Mouse (Mus musculus): ENCODE measurements around the gene Ptprj.
"Not testable (repeated sequence)": the region's sequence is repeated elsewhere in the genome, so short reads cannot be mapped to it uniquely, and the experiment has no call there.

The Ptprj gene

DNA sequence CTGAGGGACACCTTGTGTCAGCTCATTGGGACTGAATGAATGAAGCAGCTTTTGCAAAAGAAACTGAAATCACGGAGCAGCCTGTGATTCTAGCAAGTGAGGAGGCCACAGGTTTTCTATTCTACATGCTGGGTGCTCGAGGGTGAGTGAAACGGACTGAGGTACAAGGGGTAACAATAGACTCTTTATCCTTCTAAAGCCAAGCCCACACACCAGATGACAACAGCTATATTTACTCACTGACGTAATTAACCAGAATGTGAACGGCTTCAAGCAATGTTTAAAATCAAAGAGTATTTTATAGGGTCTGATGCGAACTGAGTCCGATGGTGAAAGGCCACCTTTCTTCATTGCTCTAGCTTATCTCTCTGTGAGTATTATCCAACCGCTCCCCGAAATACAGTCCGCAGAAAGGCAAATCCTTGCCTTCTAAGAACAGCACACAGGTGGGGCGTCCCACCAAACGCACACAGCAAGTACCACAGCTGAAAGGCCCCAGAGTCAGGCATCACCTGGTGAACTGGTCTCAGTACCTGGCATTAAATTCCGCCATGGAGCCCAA, 99.6 kb downstream of the Ptprj start:
- DNase-seq (ENCODE audit: low spot score) = no peak

DNA sequence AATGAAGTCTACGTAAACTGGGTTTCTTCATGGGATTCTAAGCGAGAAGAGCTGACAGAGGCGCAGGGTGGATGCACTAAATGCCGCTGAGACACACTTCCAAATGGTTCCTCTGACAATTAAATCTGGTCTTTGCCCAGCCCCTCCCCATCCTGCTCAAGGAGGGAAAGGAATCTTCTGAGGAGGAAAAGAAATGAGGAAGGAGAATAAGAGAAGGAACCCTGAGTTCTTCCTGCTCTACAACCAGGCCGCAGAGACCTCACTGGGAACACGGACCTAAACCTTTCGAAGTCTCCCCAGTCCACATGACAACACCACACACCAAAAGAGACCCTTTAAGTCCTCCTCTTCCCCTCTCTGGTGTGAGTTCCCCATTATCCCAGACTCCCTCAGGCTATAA, 101.9 kb downstream of the Ptprj start:
- no peak for DNase-seq (ENCODE audit: low spot score)

DNA sequence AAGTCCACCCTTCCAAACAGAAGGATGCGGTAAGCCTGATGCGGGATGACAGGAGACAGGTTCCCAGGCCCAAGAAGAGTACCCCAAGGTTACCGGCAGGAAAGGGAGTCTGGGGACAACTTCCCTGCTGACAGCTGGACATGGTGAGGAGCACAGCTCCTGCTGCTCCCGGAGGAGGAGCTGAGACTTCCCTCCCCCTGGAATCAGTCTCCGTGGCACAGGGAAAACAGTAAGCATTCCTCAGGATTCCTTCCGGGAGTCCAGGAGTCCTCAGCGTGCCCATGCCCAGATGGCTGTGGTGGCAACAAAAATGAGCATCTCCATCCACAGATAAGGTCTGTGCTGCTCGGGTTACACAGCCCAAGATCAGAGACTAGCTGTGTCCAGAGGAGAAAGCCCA, 102.8 kb downstream of the Ptprj start:
- no peak for DNase-seq (ENCODE audit: low spot score)

DNA sequence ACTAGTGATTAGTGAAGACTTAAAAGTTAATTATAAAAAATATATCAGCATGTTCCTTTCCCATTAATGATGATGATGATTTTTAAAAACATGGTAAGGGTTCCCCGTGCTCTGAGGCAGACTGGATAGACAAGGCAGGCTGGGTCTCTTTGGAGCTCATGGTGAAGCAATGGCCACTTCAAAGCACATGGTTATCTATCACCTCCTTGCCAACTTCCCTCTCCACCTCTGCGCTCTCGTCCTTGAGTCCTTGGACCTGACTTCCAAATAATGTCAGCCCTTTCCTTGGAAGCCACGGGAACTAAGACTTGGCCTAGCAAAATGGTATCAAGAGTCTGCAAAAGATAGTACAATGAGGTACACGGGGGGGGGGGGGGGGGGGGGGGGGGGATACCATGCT, 103.7 kb downstream of the Ptprj start:
- no peak for DNase-seq (ENCODE audit: low spot score)

DNA sequence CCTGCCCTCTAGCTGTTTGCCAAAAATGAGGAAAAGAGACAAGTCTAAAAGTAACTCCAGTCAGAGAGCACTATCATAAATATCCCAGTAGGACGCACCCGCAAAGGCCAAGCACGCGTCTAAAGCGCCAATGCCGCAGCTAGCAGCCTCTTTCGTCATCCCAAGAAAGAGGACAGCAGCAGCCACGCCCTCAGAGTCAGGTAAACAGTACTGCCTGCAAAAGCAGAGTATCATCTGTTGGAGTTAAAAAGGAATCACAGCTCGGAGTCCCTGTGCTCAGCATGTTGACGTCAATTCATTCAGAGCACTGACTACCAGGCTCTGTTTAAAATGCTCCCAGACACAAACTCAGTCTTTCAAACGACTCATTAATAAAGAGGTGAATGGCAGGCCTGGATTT, 104.1 kb downstream of the Ptprj start:
- no peak for DNase-seq (ENCODE audit: low spot score)

DNA sequence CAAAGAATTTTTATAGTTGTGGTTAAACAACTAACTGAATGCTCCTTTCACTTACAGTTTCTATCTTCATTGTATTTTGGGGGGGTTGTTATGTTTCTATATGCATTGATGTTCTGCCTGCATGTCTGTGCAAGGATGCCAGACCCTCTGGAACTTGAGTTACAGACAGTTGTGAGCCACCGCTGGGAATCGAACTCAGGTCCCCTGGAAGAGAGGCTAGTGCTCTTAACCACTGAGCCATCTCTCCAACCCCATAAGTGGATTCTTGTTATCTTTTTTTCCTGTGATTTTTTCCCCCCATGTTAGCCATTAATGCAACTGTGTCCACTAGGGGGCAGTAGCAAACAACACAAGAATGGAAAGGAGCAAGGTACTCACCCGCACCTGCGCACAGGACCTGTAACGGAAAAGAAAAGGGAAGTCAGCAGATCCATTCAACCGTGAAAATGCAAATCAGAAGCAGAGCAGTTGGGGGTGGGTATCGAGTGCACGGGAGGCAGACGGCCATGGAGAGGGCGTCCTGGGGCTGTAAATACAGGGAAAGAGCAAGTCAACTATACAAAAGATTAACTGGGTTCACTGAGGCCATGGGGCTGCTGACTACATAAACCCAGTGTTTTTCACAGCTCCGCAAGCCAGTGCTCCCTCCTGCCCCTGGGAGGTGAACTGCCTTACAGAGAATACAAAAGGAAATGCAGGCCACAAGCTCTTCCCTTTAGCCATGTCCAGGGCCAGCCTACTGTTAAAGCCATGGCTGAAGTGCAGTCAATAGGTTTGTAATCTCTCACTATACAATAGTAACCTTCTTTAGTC, 105.6 kb downstream of the Ptprj start:
- peak; percentile 88 for DNase-seq (ENCODE audit: low spot score)

DNA sequence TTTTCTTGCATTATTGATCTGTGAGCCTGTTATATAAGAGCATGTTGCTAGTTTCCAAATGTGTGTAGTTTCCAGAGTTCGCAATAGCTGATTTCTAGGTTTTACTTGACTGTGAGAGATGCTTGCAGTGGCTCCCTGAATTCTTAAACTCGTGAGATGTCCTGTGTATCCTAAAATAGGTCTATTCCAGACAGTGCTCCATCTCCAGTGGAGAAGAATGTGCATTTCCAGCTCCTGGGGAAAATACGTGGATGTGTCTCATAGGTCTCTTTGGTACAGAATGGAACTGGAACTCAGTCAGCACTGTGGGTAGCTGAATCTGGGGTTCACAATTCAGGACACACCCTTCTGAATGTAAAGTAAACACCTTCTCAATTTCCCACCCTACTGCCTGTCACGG, 107.7 kb downstream of the Ptprj start:
- DNase-seq (ENCODE audit: low spot score) = no peak

DNA sequence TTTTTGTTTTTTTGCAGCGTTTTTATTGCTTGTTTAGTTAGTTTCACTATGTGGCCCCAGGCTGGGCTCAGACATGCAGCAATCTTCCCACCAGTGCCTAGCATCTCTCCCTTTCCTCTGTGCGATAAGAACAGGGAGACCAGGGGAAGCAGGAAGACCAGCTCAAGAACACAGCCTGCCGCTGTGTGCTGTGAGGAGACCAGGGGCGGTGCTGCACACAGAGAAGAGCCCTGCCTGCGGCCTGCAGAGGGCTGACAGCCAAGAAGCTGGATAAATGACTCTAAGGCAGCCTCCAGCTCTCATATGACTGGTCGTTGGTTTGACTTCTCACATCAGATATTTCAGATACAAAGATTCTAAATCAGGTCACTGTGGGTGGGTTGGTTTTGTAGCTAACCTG, 110.3 kb downstream of the Ptprj start:
- DNase-seq (ENCODE audit: low spot score) = no peak

DNA sequence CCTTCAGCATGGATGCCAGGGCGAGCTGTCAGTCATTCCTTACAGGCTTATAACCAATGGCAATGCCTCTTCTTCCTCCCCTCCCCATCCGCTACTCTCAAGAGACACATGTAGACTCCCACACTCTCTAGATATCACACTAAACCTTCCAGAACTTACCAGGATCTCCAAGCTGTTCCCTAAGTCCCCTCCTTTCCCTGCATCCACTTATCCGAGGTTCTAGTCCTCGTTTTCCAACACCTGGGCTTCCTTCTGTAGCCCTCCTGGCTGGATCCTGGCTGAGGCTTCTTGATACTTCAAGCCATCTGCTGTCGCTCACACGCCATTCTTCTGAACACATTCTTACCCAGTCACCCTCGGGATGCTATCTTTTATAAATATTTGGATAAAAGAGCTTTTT, 114.0 kb downstream of the Ptprj start:
- no peak for DNase-seq (ENCODE audit: low spot score)

DNA sequence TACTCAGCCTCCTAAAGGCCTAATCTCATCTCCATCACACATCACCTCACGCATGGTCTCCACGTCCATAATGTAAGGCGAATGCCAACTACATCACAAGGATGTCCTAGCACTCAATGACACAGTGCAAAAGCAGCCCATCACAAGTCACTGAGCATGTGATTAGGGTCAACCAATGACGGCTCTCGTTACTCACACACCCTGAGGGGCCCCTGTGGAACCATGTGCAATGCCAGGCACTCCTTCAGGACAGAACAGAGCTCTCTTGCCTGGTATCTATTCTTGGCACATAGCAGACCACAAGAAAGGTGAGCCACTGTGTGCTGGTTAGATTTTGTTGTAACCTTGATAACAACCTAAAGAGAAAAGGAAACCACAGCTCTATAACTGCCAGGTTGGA, 116.7 kb downstream of the Ptprj start:
- no peak for DNase-seq (ENCODE audit: low spot score)

DNA sequence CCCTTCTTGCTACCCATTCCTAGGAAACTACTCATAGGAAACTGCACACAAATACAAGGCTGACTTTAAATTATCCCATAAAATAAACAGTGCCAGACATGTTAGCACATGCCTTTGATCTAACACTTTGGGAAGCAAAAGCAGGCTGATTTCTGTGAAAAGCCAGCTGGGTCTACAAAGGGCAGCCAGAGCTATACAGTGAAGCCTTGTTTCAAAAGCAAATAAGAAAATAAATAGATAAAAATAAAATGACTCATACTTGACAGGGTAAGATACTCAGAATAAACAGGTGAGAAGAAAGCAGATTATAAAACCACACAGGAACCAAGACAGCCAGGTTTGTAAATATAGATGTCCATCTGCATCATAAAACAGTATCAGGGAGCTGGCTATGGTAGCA, 118.2 kb downstream of the Ptprj start:
- DNase-seq (ENCODE audit: low spot score) = no peak

DNA sequence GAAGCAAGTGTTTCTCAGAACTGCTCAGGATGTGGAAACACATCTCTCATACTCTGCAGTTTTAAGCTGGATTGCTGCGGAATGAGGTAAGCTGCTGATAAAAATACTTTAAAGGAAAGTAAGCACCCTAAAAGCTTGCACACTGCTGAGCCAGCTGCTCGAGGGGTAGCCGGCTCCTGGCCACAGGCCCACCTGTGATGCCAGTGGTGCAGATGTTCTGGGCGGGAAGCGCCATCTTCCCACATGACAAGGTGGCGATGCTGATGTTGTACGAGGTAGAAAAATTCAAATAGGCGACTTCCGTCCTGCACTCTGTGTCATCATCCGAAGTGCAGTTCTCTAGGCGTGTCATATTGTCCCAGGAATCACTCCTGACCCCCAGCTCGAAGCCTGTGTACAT, 122.5 kb downstream of the Ptprj start:
- DNase-seq (ENCODE audit: low spot score) = no peak

DNA sequence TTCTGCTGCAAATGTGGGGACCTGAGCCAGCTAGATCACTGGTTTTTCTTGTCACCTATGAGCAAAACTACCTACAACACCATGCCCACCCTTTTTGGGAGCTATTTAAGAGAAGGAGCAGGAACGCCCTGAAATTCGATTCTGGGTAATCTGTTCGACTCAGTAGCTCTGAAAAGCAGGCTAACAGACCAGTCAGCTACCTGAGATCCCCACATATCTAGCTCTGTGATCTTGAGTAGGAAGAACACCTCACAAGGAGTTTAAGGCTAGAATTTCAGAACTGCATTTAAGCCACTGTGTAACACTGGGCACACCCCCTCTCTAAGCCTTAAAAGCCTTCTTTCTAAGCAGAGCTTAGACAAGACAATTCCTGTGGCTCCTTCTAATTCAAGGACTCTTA, 128.1 kb downstream of the Ptprj start:
- no peak for DNase-seq (ENCODE audit: low spot score)

DNA sequence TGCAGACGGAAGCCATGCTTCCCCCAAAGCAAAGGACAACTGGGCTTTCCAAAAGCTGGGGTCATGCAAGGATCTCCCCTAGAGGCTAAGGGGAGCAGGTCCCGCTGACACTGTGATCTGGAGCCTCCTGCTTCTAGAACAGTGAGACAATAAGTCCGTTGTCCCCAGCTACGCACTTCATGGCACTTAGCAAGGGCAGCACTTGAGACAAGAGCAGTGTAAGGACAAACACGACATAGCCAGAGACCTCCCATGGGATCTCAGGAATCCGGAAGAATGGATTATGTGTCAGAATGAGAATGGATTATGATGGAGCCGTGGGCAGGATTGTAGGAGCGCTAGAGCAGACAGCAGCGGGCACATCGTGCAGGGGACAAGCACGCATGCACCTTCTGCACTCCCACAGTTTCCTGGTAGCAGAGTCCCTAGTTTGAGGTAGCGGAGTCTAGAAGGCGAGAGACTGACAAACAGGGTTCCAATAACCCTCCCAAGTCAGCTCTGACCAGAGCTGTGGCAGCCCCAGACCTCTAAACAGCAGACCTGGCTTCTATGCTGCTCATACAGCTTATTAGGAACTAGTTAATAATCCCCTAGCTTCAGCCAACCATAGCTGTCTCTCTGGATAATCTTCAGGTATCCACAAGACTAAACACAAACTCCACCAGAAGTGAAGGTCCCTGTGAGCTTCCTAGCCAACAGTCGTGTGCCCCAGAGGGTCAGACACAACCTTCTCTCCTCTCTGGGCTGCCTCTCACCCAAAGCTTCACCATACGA, 131.3 kb downstream of the Ptprj start:
- peak; percentile 54 for DNase-seq (ENCODE audit: low spot score)

DNA sequence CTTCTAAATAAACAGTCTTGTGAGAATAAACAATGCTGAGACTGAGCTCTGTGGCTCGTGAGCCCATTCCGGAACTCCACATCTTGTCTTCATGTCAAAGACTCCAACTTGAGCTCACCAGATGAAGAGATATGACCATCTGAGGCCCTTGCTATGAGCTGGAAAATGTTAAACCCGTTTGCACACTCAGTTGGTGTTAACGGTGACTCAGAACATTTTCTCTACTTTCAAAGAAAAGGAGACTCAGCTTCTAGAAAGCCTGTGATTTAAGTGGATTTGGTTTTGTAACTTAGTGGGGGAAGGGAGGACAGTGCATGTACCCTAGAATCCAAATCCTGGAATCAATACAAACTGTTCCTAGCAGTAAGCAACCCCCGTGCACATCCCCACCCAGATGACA, 136.6 kb downstream of the Ptprj start:
- DNase-seq (ENCODE audit: low spot score) = no peak

DNA sequence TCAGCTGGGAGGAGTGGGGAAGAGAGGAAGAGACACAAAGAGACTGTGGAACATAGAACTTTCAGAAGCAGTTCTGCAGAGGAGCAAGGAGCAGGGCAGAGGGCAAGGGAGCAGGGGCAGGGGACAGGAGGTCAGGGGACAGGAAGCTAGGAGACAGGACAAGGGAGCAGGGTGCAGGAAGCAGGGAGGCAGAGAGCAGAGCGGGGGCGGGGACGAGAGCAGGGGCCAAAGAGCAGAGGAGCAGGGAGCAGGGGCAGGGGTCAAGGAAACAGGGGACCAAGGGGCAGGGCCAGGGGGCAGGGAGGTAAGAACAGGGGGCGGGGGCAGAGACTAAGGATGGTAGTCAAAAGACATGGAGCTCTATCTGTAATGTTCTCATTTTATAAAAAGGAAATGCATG, 138.6 kb downstream of the Ptprj start:
- not testable (repeated sequence) for DNase-seq (ENCODE audit: low spot score)

DNA sequence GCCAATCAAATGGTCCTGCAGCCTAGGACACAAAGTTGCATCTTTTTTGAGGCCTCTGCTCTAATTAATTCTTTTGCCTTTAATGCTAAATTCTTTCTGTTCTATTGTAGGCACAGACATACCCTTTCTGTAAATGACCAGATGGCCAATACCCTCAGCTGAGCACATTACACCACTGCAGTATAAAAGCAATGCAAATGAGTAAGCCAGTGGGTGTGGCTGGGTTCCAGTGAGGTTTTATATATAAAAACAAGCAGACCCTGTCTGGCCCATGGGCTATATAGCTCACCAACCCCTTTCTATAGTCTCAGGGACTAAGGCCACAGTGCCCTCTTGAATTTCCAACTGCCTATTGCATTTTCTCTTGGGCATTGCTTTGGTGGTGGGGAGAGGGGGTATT, 140.3 kb downstream of the Ptprj start:
- DNase-seq (ENCODE audit: low spot score) = not testable (repeated sequence)

DNA sequence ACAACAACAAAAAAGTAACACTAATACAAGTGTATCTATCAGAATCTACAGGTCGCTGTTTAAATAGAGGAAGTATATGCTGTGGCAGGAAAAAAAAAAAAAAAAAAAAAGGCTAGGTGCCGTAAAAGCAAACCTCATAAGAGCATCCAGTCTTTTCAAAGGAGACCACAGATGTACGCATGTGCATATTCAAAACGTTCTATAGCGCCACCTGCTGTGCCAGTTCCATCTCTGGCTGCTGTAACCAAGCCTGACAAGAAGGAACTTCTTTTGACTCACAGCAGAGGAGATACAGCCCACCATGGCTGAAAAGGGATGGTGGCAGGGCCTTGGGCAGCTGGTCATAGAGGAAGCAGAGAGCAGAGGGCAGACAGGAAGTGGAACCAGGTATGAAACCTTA, 143.0 kb downstream of the Ptprj start:
- DNase-seq (ENCODE audit: low spot score) = not testable (repeated sequence)

DNA sequence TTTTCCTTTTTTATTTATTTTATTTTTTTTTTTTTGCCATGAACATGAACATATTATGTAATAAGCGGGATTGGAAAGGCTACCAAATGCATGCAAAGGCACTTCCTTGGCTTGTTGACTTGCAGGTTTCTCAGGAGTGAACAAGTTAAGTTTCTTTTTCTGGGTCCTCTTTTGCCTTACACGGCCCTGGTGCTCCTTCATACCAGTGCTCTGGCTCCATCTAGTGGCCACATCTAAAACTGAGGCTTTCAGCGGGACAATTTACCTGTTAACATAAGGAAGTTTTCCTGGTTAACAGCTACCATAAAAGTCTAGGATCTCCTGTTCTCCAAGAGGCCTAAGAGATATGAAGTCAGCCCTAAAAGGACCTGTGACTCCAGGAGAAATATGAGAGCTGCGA, 150.7 kb downstream of the Ptprj start:
- not testable (repeated sequence) for DNase-seq (ENCODE audit: low spot score)

DNA sequence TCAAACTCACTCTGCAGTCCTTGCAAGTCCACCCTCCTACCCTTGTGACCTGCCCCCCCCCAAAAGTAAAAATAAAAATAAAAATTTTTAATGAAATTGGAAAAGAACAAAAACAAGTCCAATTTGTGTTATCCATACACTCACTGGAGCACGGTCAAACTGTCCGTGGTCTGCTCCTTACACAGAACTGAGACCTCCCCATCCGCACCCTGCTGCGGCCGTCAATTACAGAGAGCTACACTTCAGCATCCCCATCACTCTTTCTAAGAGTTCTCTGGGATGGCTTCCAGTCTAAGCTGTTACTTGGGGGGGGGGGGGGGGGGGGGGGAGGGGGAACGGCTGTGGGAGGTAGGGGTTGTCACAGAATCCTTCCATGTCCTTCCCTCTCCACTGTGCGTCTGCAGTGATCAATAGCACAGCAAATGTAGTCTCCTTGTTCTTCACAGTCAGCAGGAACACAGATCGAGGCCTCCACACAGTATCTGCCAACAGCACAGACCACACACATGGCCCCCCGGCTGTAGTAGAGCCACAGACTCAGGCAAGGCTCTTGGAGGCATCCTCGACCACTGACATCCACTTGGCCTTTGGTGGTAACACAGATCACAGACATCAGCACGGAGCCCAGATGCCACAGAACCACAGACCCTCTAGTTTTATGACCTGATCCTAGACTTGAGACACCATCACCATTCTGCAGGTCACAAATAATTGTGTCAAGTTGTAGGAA, 151.3 kb downstream of the Ptprj start:
- DNase-seq (ENCODE audit: low spot score) = not testable (repeated sequence)

DNA sequence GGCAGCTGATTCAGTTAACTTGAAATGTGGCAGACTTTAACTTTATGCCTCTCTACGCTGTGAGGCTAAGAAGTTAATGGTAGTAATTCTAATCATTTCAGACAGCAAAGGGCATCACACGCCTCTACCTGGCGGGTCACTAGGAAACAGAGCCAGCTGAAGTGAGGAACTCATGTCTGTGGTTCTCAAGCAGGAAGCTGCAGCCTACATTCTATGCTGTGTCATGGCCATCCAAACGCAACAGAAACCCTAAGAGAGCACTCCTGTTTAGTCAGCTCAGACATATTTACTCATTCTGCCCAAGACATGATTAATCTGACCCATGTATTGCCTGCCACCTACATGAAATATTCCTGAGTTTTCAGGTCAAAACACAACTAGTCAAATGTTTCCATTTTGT, 155.5 kb downstream of the Ptprj start:
- DNase-seq (ENCODE audit: low spot score) = not testable (repeated sequence)

DNA sequence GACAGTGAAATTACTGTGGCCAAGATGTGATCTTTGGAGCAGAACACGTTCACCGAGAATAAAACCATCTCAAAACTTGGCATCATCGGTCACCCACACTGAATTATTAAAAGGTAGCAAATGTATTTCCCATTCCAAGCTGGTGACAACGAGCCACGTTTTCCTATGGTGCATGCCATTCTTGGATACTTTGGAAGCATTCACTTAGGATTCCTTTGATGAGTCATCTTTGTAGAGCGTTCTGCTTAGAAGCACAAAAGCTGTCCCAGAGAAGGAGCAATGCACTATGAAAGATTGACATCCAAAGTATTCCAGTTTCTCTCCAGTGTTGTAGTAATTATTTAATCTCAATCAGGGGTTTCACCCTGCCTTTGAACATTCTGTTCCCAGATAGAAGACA, 158.2 kb downstream of the Ptprj start:
- not testable (repeated sequence) for DNase-seq (ENCODE audit: low spot score)
